Comparison of ENCODE assay signal across 14 mouse cellular contexts in the genomic region with DNA sequence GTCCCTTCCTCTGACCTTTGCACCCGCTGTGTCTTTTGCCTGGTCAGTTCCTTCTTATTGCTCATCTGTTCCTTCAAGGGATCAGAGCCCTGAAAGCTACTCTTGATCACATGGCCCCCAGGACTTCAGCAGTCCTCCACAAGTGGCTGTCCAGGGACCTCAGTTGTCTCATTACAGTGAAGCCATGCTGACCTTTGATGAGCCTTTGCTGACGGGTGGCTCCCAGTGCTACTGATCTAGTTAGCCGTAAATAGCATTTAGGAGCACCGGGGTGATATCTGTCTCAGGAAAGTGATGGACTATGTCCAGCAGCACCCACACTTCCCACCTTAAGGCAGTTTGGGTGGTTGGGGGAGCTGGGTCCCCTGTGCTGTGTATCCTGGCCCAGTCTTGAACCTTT.
"Had no signal": no experiment of that assay in that cellular context is flagged by ENCODE, and none has a peak within 500 bp of the region (broad histone marks: within the 10 kb centered on the region; RNA-seq: fewer than 3 reads in every experiment).

No protein-coding gene starts in this region.

- H3K27me3 ChIP-seq: kidney, embryonic 15.5 days; limb, embryonic 12.5 days; midbrain, embryonic 12.5 days; neural tube, embryonic 13.5 days had no signal

- DNase-seq: kidney, adult 2 months; kidney, postnatal 14 days; layer of hippocampus, postnatal 36 days; lung, adult 18-20 months; lung, postnatal 10 days; right cerebral cortex, postnatal 25 days; thymus, postnatal 4 days had no signal

- ATAC-seq: intestine, embryonic 16.5 days; midbrain, embryonic 16.5 days had no signal

- H3K9ac ChIP-seq: kidney, embryonic 15.5 days; limb, embryonic 12.5 days; liver, embryonic 14.5 days; midbrain, embryonic 12.5 days; neural tube, embryonic 13.5 days had no signal

- H3K4me3 ChIP-seq: kidney, embryonic 15.5 days; limb, embryonic 12.5 days; midbrain, embryonic 12.5 days; neural tube, embryonic 13.5 days had no signal

- H3K4me2 ChIP-seq: kidney, embryonic 15.5 days; limb, embryonic 12.5 days; midbrain, embryonic 12.5 days; neural tube, embryonic 13.5 days had no signal

- H3K9me3 ChIP-seq: kidney, embryonic 15.5 days; limb, embryonic 12.5 days; midbrain, embryonic 12.5 days; neural tube, embryonic 13.5 days had no signal

- H3K27ac ChIP-seq: liver, embryonic 14.5 days had no signal
